Mouse (Mus musculus) midbrain, embryonic 16.5 days (tissue): ENCODE measurements around the gene Olfr748. TPM values are rescaled to one million over a fixed set of nuclear protein-coding genes. Genes with fewer than 3 reads are reported as not detected.
"Not testable (repeated sequence)": the region's sequence is repeated elsewhere in the genome, so short reads cannot be mapped to it uniquely, and the experiment has no call there.

Source experiments
- ATAC-seq: fragments of 200-750 bp; cut with Nextera tagmentation; 2 replicates; pipeline ENCODE4 v1.8.0; 2017; ENCODE audit warnings: moderate TSS enrichment
- H3K27ac ChIP-seq: fragments of 300-500 bp; sonication (generic); 2 replicates; pipeline ENCODE4 v1.5.1; 2014; ENCODE audit warnings: mild to moderate bottlenecking, low read length, mixed read lengths
- H3K27me3 ChIP-seq: fragments of 300-500 bp; sonication (generic); 2 replicates; pipeline ENCODE4 v1.6.1; 2014; ENCODE audit warnings: low read depth, low read length, mixed read lengths; ENCODE audit not compliant: control insufficient read depth, insufficient read depth
- H3K36me3 ChIP-seq: fragments of 300-500 bp; sonication (generic); 2 replicates; pipeline ENCODE4 v1.6.1; 2014; ENCODE audit warnings: mild to moderate bottlenecking, low read length, moderate library complexity, mixed read lengths; ENCODE audit not compliant: control insufficient read depth, insufficient read depth
- H3K4me1 ChIP-seq: fragments of 300-500 bp; sonication (generic); 2 replicates; pipeline ENCODE4 v1.6.1; 2014; ENCODE audit warnings: mild to moderate bottlenecking, low read length, mixed read lengths; ENCODE audit not compliant: control insufficient read depth, insufficient read depth
- H3K4me2 ChIP-seq: fragments of 300-500 bp; sonication (generic); 2 replicates; pipeline ENCODE4 v1.6.1; 2014; ENCODE audit warnings: mild to moderate bottlenecking, low read length, mixed read lengths
- H3K4me3 ChIP-seq: fragments of 300-500 bp; sonication (generic); 2 replicates; pipeline ENCODE4 v1.5.1; 2014; ENCODE audit warnings: low read depth, mild to moderate bottlenecking, low read length, moderate library complexity, mixed read lengths
- H3K9ac ChIP-seq: fragments of 300-500 bp; sonication (generic); 2 replicates; pipeline ENCODE4 v1.6.1; 2014; ENCODE audit warnings: low read depth, low read length, mixed read lengths
- H3K9me3 ChIP-seq: fragments of 300-500 bp; sonication (generic); replicated peaks from 2 replicates; pipeline ENCODE4 v1.6.1; 2014; ENCODE audit warnings: mild to moderate bottlenecking, low read length, mixed read lengths; ENCODE audit not compliant: control insufficient read depth, poor library complexity, severe bottlenecking
- WGBS: fragments of 180-500 bp; shearing (Covaris S2); extraction: QIAGEN DNeasy Blood & Tissue Kit; methylation state at CpG from one replicate; pipeline ENCODE4 v1.1.7; 2014; 5-methylcytosine and 5-hydroxymethylcytosine counted together
- polyA plus RNA-seq: library from polyadenylated mRNA; unstranded; fragments of >200 nt; fragmentation: Nextera tagmentation; extraction: Ambion mirVana; gene quantifications from 2 replicates; pipeline ENCODE4 v1.2.1, GENCODE M21; 2015

Olfr748 gene
- not detected in 2 replicates for polyA plus RNA-seq

DNA sequence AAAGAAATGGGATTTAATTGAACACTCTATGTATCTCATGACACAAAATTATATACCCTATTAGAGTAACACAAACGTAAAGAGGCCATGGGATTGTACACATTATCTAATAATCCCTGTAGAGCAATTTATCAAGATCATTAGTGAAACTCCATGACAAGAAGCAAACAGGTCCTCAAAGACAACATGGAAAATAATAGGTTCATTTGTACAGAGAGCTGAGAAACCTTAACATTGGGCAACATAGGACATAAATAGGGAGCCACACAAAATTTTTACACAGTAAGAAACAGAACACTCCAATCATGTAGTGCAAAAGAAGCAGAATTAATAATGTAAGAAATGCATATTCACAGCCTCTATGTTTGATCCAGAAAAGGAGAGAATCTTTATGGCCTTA lies at the start of gene Olfr748:
Gene Olfr748 (plus strand): TSS at position 301 of the 400 bp plus-strand sequence.
- WGBS, result 70% methylated on average over 1 of the region's 1 CpGs
- ATAC-seq, result no peak
- H3K4me3 ChIP-seq, result no peak within 1 kb of the TSS

DNA sequence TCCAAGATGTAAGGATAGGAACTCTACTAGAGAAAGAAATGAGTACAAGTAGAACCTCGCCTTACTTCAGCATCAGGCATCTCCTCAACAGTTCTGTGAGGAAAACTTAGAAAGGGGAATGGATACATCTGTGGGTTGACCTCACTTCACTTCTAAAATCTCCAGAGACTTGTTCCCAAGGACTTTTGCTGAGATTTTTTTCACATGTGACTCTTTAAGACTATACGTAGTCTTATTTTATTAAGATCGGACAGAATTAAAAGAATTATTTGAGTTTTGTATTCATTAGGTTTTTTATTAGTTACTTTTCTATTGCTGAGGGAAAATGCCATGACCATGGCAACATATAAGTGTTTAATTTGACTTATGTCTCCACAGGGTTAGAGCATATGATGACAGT lies 14.1 kb upstream of the Olfr748 start, which contains the start of gene Olfr747:
Gene Olfr747 (minus strand): TSS at position 101 of the 400 bp plus-strand sequence.
- Histone ChIP-seq H3K27ac (no peak within 1 kb of the TSS), H3K4me2 (no peak within 1 kb of the TSS), H3K36me3 (no peaks in the 10 kb centered on the region), H3K27me3 (no peaks in the 10 kb centered on the region), H3K4me1 (no peaks in the 10 kb centered on the region), H3K9me3 (no peaks in the 10 kb centered on the region), H3K4me3 (no peak within 1 kb of the TSS), H3K9ac (no peak within 1 kb of the TSS)
- 90% methylated on average over 3 of the region's 3 CpGs for WGBS
- ATAC-seq, result no peak

More for the DNA sequence above, at the start of gene Olfr748:
- Histone ChIP-seq H3K9ac (no peak within 1 kb of the TSS), H3K4me1 (no peaks in the 10 kb centered on the region), H3K9me3 (no peaks in the 10 kb centered on the region), H3K27me3 (no peaks in the 10 kb centered on the region), H3K27ac (no peak within 1 kb of the TSS), H3K36me3 (no peaks in the 10 kb centered on the region), H3K4me2 (no peak within 1 kb of the TSS)

DNA sequence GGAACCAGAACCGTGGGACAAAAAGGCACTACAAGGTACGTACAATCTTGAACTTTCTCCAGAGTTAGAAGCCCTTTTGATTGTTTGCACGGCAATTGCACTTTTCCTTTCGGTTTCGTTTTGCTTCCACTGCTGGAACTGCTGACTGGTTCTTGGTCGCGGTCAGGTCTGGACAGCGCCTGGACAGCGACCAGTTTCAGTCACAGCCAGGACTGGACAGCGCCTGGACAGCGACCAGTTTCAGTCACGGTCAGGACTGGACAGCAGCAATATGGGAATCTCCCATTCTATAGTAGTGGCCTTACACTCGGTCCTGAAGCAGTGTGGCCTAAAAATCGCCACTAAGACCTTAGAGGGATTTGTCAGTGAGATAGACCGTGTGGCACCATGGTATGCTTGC lies 12.7 kb downstream of the Olfr748 start:
- H3K4me3 ChIP-seq, H3K27me3 ChIP-seq, H3K4me1 ChIP-seq, H3K36me3 ChIP-seq, H3K27ac ChIP-seq, H3K4me2 ChIP-seq, H3K9me3 ChIP-seq, ATAC-seq, H3K9ac ChIP-seq: not testable (repeated sequence)
- 94% methylated on average over 14 of the region's 15 CpGs for WGBS

DNA sequence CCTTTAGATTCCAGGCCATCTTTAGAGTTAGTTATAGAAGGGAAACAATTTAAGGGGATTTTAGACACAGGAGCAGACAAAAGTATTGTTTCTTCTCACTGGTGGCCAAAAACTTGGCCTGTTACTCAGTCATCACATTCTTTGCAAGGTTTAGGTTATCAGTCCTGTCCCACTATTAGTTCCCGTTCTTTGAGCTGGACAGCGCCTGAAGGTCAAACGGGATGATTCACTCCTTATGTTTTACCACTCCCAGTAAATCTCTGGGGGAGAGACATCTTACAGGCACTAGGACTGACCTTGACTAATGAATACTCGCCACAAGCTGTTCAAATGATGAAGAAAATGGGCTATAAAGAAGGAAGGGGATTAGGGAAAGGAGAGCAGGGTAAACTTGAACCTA lies 15.2 kb downstream of the Olfr748 start:
- not testable (repeated sequence) for H3K27ac ChIP-seq, H3K4me2 ChIP-seq, ATAC-seq, H3K9me3 ChIP-seq, H3K9ac ChIP-seq, H3K36me3 ChIP-seq, H3K27me3 ChIP-seq, H3K4me3 ChIP-seq, H3K4me1 ChIP-seq
- WGBS, result 89% methylated on average over 3 of the region's 4 CpGs

DNA sequence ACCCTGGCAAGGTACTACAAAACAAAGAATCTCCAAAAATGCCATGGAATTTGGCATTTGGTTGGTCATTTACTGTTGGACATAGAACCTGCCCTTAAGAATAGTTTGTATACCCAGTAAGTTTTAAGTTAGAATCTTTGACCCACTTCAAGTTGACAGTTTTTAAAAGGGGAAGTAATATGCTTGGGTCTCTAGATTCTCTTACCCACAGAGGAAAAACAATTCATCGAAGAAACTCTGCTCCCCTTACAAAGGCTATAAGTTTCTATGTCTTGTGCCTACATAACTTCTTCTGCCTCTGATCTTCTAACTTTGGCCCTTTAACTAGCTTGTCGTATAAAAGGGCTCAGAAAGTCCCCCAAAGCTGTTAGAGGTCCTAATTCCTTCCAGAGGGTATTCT lies 33.2 kb downstream of the Olfr748 start:
- no peak overlapping the region for H3K27ac ChIP-seq
- H3K36me3 ChIP-seq, result no peaks in the 10 kb centered on the region
- WGBS, result 78% methylated on average over 2 of the region's 2 CpGs
- no peak overlapping the region for H3K4me2 ChIP-seq
- no peak overlapping the region for H3K4me3 ChIP-seq
- no peaks in the 10 kb centered on the region for H3K4me1 ChIP-seq
- ATAC-seq, result no peak
- H3K9ac ChIP-seq, result no peak overlapping the region
- no peaks in the 10 kb centered on the region for H3K27me3 ChIP-seq
- no peaks in the 10 kb centered on the region for H3K9me3 ChIP-seq

DNA sequence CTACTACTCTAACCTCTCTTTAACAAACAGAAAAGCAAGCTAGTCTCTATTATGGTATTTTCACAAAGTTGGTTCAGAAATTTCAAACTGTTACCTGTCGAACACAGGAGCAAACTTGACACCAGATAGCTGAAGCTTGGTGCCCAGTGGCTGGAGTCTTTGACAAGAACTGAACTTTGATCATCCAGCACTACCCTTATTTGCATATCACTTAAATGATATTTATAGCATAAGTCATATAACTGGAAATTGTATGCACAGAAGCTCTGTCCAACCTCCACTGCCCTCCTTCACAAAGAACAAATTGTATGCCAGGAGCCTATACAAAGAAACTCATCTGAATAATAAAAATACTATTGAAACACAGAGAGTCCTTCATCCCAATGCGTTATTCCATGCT lies 34.4 kb downstream of the Olfr748 start:
- 73% methylated on average over 2 of the region's 2 CpGs for WGBS
- H3K4me2 ChIP-seq, result no peak overlapping the region
- H3K9ac ChIP-seq, result no peak overlapping the region
- ATAC-seq, result no peak
- H3K27ac ChIP-seq, result no peak overlapping the region
- H3K9me3 ChIP-seq, result no peaks in the 10 kb centered on the region
- no peak overlapping the region for H3K4me3 ChIP-seq
- no peaks in the 10 kb centered on the region for H3K27me3 ChIP-seq
- H3K4me1 ChIP-seq, result no peaks in the 10 kb centered on the region
- H3K36me3 ChIP-seq, result no peaks in the 10 kb centered on the region

DNA sequence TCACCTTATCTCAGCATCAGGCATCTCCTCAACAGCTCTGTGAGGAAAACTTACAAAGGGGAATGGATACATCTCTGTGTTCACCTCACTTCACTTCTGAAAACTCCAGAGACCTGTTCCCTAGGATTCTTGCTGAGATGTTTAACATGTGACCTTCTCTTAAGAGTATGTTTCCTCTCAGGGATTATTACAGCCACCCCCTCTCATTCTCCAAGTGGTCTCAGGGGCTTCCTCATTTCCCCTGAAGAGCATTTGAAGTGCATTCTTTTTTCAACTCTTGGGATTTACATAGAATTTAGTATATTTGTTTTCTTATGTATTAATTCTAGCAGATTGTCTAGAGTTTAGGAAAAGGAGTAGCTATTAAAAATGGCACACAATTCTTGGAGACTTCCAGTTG lies 37.8 kb downstream of the Olfr748 start, which contains the start of gene Olfr749:
Gene Olfr749 (minus strand): TSS at position 101 of the 400 bp plus-strand sequence.
- Histone ChIP-seq H3K27me3 (no peaks in the 10 kb centered on the region), H3K4me3 (no peak within 1 kb of the TSS), H3K4me1 (no peaks in the 10 kb centered on the region), H3K4me2 (no peak within 1 kb of the TSS), H3K9ac (no peak within 1 kb of the TSS), H3K36me3 (no peaks in the 10 kb centered on the region), H3K9me3 (no peaks in the 10 kb centered on the region), H3K27ac (no peak within 1 kb of the TSS)
- ATAC-seq, result no peak

DNA sequence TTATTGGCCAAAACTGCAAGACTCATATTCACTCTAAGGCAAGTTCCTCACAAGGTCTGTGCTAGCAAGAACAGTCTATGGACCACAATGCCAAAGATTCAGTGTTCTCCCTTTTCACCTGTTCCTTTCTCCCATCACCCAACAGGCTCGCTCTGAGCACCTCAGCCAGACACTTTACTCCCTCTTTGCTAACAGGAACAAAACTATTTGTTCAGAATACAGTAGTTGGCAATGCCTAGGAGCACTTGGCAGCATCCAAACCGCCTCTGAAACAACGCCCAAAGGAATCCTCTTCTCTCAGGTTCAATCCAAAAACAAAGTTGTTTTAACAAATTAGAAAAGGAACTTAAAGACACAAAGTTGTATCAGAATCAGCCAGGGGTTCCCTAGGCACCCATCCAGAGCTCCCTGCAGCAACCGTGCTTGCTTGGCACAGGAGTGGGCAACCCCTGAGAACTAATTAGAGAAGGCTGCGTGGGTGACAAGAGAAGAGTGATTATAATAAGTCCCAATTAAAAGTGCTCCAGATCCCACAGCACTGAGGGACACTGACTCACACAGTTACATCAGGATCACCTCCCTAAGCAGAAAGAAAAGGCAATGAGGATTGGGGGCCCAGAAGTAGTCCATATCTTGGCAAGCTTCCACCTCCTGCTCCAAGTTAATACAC lies 51.4 kb downstream of the Olfr748 start:
- H3K9me3 ChIP-seq, result no peaks in the 10 kb centered on the region
- H3K27ac ChIP-seq, result no peak overlapping the region
- H3K4me3 ChIP-seq, result no peak overlapping the region

More for the DNA sequence above, 51.4 kb downstream of the Olfr748 start:
- no peaks in the 10 kb centered on the region for H3K36me3 ChIP-seq
- WGBS, result 71% methylated on average over 5 of the region's 5 CpGs
- no peaks in the 10 kb centered on the region for H3K4me1 ChIP-seq
- no peak for ATAC-seq
- no peak overlapping the region for H3K9ac ChIP-seq
- H3K27me3 ChIP-seq, result no peaks in the 10 kb centered on the region
- H3K4me2 ChIP-seq, result no peak overlapping the region
